Mouse (Mus musculus) hematopoietic stem cell, adult 5-6 weeks (primary cell): Measurements from ENCODE around the gene Pde1b. TPM values are rescaled to one million over a fixed set of nuclear protein-coding genes. Genes with fewer than 3 reads are reported as not detected.
A peak's percentile ranks its signal among the peaks of the same experiment; 100 is the strongest.

ENCODE experiments used
- ATAC-seq, 2 experiments: fragments of 125-278 bp in 1 of 2; replicated peaks in 1 of 2; 2 replicates each; pipeline ENCODE4 v1.8.0; 2016 to 2017; ENCODE audit warnings: inconsistent platforms in 2 of 2, mild to moderate bottlenecking in 2 of 2, moderate number of reproducible peaks in 2 of 2, low read depth in 1 of 2, moderate TSS enrichment in 1 of 2; ENCODE audit not compliant: low FRiP score in 2 of 2, poor library complexity in 2 of 2, severe bottlenecking in 2 of 2, insufficient read depth in 1 of 2, low TSS enrichment in 1 of 2
- total RNA-seq: library from RNA; stranded (forward); fragments of 172-1452, 232-1000 nt; gene quantifications from 2 replicates; pipeline ENCODE4 v1.2.3, GENCODE M21; 2017

Gene Pde1b
- total RNA-seq, 1 experiment from 2014 or later, result 5.8 TPM

GRCm38 (mm10) chr15:103535786-103536185 lies 33.0 kb downstream of the Pde1b start:
- no peak for ATAC-seq

GRCm38 (mm10) chr15:103536456-103536855 lies 33.6 kb downstream of the Pde1b start:
- no peak for ATAC-seq

- no peak for ATAC-seq
These were observed 34.4 kb downstream of the Pde1b start for GRCm38 (mm10) chr15:103537011-103537821.

- peak in 1 of 2 experiments; percentile 21; a peak in 1 of 4 replicates for ATAC-seq
These were observed 35.0 kb downstream of the Pde1b start, which contains the start of gene Ppp1r1a for GRCm38 (mm10) chr15:103537822-103538213. Gene Ppp1r1a, minus strand, starts transcription at chr15:103538003.

GRCm38 (mm10) chr15:103539259-103539658 lies 36.4 kb downstream of the Pde1b start:
- ATAC-seq, result no peak

GRCm38 (mm10) chr15:103540646-103541045 lies 37.8 kb downstream of the Pde1b start:
- no peak for ATAC-seq

GRCm38 (mm10) chr15:103542526-103542925 lies 39.7 kb downstream of the Pde1b start:
- no peak for ATAC-seq

GRCm38 (mm10) chr15:103547983-103548382 lies 45.1 kb downstream of the Pde1b start:
- no peak for ATAC-seq

- 0 out of 4 replicates have a peak, but pooled peaks of 1 of the 2 experiments have one; percentile 32 for ATAC-seq
These were observed 46.6 kb downstream of the Pde1b start for GRCm38 (mm10) chr15:103549475-103549874.

GRCm38 (mm10) chr15:103551053-103551452 lies 48.2 kb downstream of the Pde1b start:
- ATAC-seq, result no peak

GRCm38 (mm10) chr15:103552096-103552690 lies 49.4 kb downstream of the Pde1b start:
- ATAC-seq, result peak; percentile 62 to 75; a peak in 2 of 4 replicates

- ATAC-seq, result no peak
These were observed 62.1 kb downstream of the Pde1b start, which contains the start of gene Glycam1 for GRCm38 (mm10) chr15:103564981-103565380. Gene Glycam1, minus strand, starts transcription at chr15:103565081.

Other genes with a start within 250 kb of the Pde1b start
- gene Nfe2, start 244.6 kb upstream of the Pde1b start, total RNA-seq, result 198 and 245 TPM in 2 replicates
- gene Copz1, start 230.3 kb upstream of the Pde1b start, total RNA-seq, result 59.5 and 76.0 TPM in 2 replicates
- 1.3 and 2.1 TPM in 2 replicates for gene Gpr84, start 192.4 kb upstream of the Pde1b start, total RNA-seq
- 2.7 and 3.9 TPM in 2 replicates for gene Zfp385a, start 162.9 kb upstream of the Pde1b start, total RNA-seq
- 10.3 and 11.7 TPM in 2 replicates for gene Itga5, start 136.3 kb upstream of the Pde1b start, total RNA-seq
- not detected in 2 replicates for gene Gtsf1, start 72.6 kb upstream of the Pde1b start, total RNA-seq
- gene Gtsf2, start 54.6 kb upstream of the Pde1b start, total RNA-seq, result not detected in 2 replicates
- 130 and 158 TPM in 2 replicates for gene Nckap1l, start 49.2 kb upstream of the Pde1b start, total RNA-seq
- gene Ppp1r1a, start 35.0 kb downstream of the Pde1b start, total RNA-seq, result not detected in 2 replicates
- gene Glycam1, start 62.0 kb downstream of the Pde1b start, total RNA-seq, result not detected in 2 replicates